Mouse (Mus musculus): ENCODE measurements around the gene Baz2a. TPM values are rescaled to one million over a fixed set of nuclear protein-coding genes. Genes with fewer than 3 reads are reported as not detected.

The Baz2a gene
- 57.3 TPM for polyA plus RNA-seq (2017; shearing (Covaris generic))

GRCm38 (mm10) chr10:128091564-128092505 is at the start of gene Baz2a:
TSS of gene Baz2a (plus strand) at chr10:128091577.

GRCm38 (mm10) chr10:128058601-128059151 is 32.7 kb upstream of the Baz2a start, which contains the start of gene Ptges3:
TSS of gene Ptges3 (plus strand) at chr10:128058954.

DNA sequence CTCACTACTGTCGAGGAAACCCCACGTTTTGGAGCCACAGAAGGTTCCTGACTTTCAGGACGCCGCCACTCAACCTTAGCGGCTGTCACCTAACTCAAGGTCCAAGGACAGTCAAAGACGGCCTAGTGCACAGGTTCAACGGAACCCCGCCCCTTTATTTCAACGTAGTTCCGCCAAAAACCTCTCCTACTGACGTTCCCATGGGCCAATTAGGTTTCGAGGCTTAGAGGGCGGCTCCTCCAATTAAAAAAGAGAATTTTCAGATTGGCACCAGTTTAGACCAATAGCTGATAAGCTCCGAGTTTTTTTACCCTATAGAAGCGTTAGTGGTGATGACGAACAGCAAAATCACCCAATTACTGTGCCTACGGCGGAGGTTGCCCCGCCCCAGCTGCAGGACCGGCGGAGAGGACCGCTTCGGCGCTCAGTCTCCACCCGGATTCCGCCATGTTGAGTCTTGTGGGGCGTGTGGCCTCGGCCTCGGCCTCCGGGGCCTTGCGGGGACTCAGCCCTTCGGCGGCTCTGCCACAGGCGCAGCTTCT is 8.4 kb upstream of the Baz2a start, which contains the start of gene Atp5b:
Gene Atp5b (plus strand): TSS at position 394 of the 542 bp plus-strand sequence.

Other genes with a start within 250 kb of the Baz2a start
- not detected for gene Rdh19, start 241.6 kb upstream of the Baz2a start, polyA plus RNA-seq (2017; shearing (Covaris generic))
- gene Rdh16f2, start 225.1 kb upstream of the Baz2a start, polyA plus RNA-seq (2017; shearing (Covaris generic)), result not detected
- not detected for gene Rdh7, start 202.8 kb upstream of the Baz2a start, polyA plus RNA-seq (2017; shearing (Covaris generic))
- not detected for gene Sdr9c7, start 193.1 kb upstream of the Baz2a start, polyA plus RNA-seq (2017; shearing (Covaris generic))
- gene Hsd17b6, start 84.0 kb upstream of the Baz2a start, polyA plus RNA-seq (2017; shearing (Covaris generic)), result not detected
- gene Prim1, start 76.4 kb upstream of the Baz2a start, polyA plus RNA-seq (2017; shearing (Covaris generic)), result 12.5 TPM
- gene Naca, start 56.0 kb upstream of the Baz2a start, polyA plus RNA-seq (2017; shearing (Covaris generic)), result 434 TPM
- 208 TPM for gene Ptges3, start 32.6 kb upstream of the Baz2a start, polyA plus RNA-seq (2017; shearing (Covaris generic))
- 1,081 TPM for gene Atp5b, start 8.3 kb upstream of the Baz2a start, polyA plus RNA-seq (2017; shearing (Covaris generic))
- gene Rbms2, start 88.7 kb downstream of the Baz2a start, polyA plus RNA-seq (2017; shearing (Covaris generic)), result 32.3 TPM
- gene Gls2, start 102.9 kb downstream of the Baz2a start, polyA plus RNA-seq (2017; shearing (Covaris generic)), result 4.7 TPM
- gene Spryd4, start 120.2 kb downstream of the Baz2a start, polyA plus RNA-seq (2017; shearing (Covaris generic)), result 13.5 TPM
- not detected for gene Mip, start 134.3 kb downstream of the Baz2a start, polyA plus RNA-seq (2017; shearing (Covaris generic))
- 8.9 TPM for gene Timeless, start 140.5 kb downstream of the Baz2a start, polyA plus RNA-seq (2017; shearing (Covaris generic))
- gene Apon, start 162.5 kb downstream of the Baz2a start, polyA plus RNA-seq (2017; shearing (Covaris generic)), result not detected
- gene Apof, start 177.1 kb downstream of the Baz2a start, polyA plus RNA-seq (2017; shearing (Covaris generic)), result not detected
- 34.0 TPM for gene Stat2, start 179.0 kb downstream of the Baz2a start, polyA plus RNA-seq (2017; shearing (Covaris generic))
- not detected for gene Il23a, start 207.2 kb downstream of the Baz2a start, polyA plus RNA-seq (2017; shearing (Covaris generic))
- 38.5 TPM for gene Pan2, start 211.8 kb downstream of the Baz2a start, polyA plus RNA-seq (2017; shearing (Covaris generic))
- 20.3 TPM for gene Cnpy2, start 230.9 kb downstream of the Baz2a start, polyA plus RNA-seq (2017; shearing (Covaris generic))
- 107 TPM for gene Cs, start 246.2 kb downstream of the Baz2a start, polyA plus RNA-seq (2017; shearing (Covaris generic))

Data from effector memory CD4-positive, alpha-beta T cell, adult 5 months (primary cell).